Mouse (Mus musculus): ENCODE results near the gene Cym. TPM values are rescaled to one million over a fixed set of nuclear protein-coding genes. Genes with fewer than 3 reads are reported as not detected.

The Cym gene
- polyA plus RNA-seq, 1 experiment from 2014 or later = 1.2 TPM

- no peak for DNase-seq (ENCODE audit: low spot score)
- ATAC-seq (replicated peaks; ENCODE audit: low FRiP score, low read depth) = no peak
- no peak overlapping the region for H3K27ac ChIP-seq
- 81% methylated on average over 2 of the region's 2 CpGs for WGBS
- H3K27me3 ChIP-seq (ENCODE audit: insufficient read depth, low read length) = no peaks in the 10 kb centered on the region
- H3K4me2 ChIP-seq (ENCODE audit: low read length) = no peak overlapping the region
- H3K9ac ChIP-seq (ENCODE audit: low read depth, low read length) = no peak overlapping the region
- no peak for TF ChIP-seq CTCF (IDR thresholded peaks at IDR 0.05; ENCODE audit: low read depth)
- no peaks in the 10 kb centered on the region for H3K36me3 ChIP-seq (ENCODE audit: insufficient read depth, low read length)
- 0 out of 2 replicates have a peak, but pooled peaks cover 4% of the 10 kb centered on the region for H3K4me1 ChIP-seq (replicated peaks; ENCODE audit: insufficient read depth, low read length)
- no peaks in the 10 kb centered on the region for H3K9me3 ChIP-seq (replicated peaks; ENCODE audit: low read length)
- no peak overlapping the region for H3K4me3 ChIP-seq (replicated peaks; ENCODE audit: low read depth, low read length)
Observed at GRCm38 (mm10) chr3:107162741-107163140, 58.8 kb downstream of the Cym start.

Other genes with a start within 250 kb of the Cym start
- 0.59 and 0.73 TPM in 2 replicates for gene Kcna3, start 185.6 kb downstream of the Cym start, polyA plus RNA-seq (2015; fragmentation: Nextera tagmentation; extraction: Ambion mirVana)
- gene Kcna2, start 120.6 kb downstream of the Cym start, polyA plus RNA-seq (2015; fragmentation: Nextera tagmentation; extraction: Ambion mirVana) = 0.03 and 0.06 TPM in 2 replicates
- not detected in 2 replicates for gene Kcna10, start 38.7 kb downstream of the Cym start, polyA plus RNA-seq (2015; fragmentation: Nextera tagmentation; extraction: Ambion mirVana)
- gene A630076J17Rik, start 8.9 kb upstream of the Cym start, polyA plus RNA-seq (2015; fragmentation: Nextera tagmentation; extraction: Ambion mirVana) = not detected in 2 replicates
- gene Prok1, start 18.0 kb upstream of the Cym start, polyA plus RNA-seq (2015; fragmentation: Nextera tagmentation; extraction: Ambion mirVana) = 0.09 and 0.17 TPM in 2 replicates
- gene Lamtor5, start 57.1 kb upstream of the Cym start, polyA plus RNA-seq (2015; fragmentation: Nextera tagmentation; extraction: Ambion mirVana) = 247 and 248 TPM in 2 replicates
- gene Slc16a4, start 69.5 kb upstream of the Cym start, polyA plus RNA-seq (2015; fragmentation: Nextera tagmentation; extraction: Ambion mirVana) = 20.8 and 22.7 TPM in 2 replicates
- 12.7 and 12.8 TPM in 2 replicates for gene Rbm15, start 111.9 kb upstream of the Cym start, polyA plus RNA-seq (2015; fragmentation: Nextera tagmentation; extraction: Ambion mirVana)
- gene Kcnc4, start 237.8 kb upstream of the Cym start, polyA plus RNA-seq (2015; fragmentation: Nextera tagmentation; extraction: Ambion mirVana) = 0.08 and 0.12 TPM in 2 replicates

All from kidney, postnatal 0 days (tissue).